Mouse (Mus musculus): ENCODE measurements at regions not wholly inside any gene's neighbourhood (a gene's known extent, or its start where the extent isn't known, plus 50 kb on each side); places are given as distances from the start of the nearest gene placed in this dataset.

DNA sequence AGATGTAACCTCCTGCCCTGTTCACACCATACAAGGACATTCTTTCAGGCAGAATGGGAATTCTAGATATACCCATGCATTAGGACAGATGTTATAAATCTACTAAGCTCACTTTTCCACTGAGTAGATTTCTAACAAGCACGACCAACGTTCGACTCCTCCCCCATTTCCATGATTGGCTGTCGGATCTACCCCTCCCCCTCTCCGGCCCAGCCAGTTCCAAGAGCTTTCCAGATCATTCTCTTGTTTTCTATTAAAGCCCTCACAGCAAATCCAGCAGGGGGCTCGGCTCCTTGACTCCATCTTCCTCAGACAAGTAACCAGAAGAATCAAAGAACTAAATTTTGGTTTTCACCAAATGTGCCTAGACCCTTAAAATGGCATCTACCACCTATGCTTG, 146.5 kb upstream of the Plxnc1 start:
- Histone ChIP-seq H3K4me1 (ENCODE audit: control insufficient read depth, insufficient read depth, low read length) (no peaks in the 10 kb centered on the region; the same call in 1 of the 2 replicates), H3K4me3 (replicated peaks; ENCODE audit: control insufficient read depth, low read depth, low read length) (no peak overlapping the region), H3K27ac (ENCODE audit: control insufficient read depth, insufficient read depth, low read depth, low read length, poor library complexity) (no peak overlapping the region)
- TF ChIP-seq POLR2A (IDR thresholded peaks at IDR 0.05; ENCODE audit: borderline replicate concordance, control insufficient read depth, low read depth, low read length) (no peak), CTCF (IDR thresholded peaks at IDR 0.05; ENCODE audit: control insufficient read depth, insufficient read depth, low read length) (no peak)
- 61% methylated on average over 6 of the region's 6 CpGs for WGBS

- TF ChIP-seq POLR2A (IDR thresholded peaks at IDR 0.05; ENCODE audit: borderline replicate concordance, control insufficient read depth, low read depth, low read length) (no peak), CTCF (IDR thresholded peaks at IDR 0.05; ENCODE audit: control insufficient read depth, insufficient read depth, low read length) (no peak)
- WGBS, result 73% methylated on average over 4 of the region's 4 CpGs
- Histone ChIP-seq H3K4me1 (ENCODE audit: control insufficient read depth, insufficient read depth, low read length) (no peaks in the 10 kb centered on the region; the same call in 1 of the 2 replicates), H3K27ac (ENCODE audit: control insufficient read depth, insufficient read depth, low read depth, low read length, poor library complexity) (no peak overlapping the region), H3K4me3 (replicated peaks; ENCODE audit: control insufficient read depth, low read depth, low read length) (no peak overlapping the region)
Observed at GRCm38 (mm10) chr10:95090641-95091040, 146.0 kb upstream of the Plxnc1 start.

GRCm38 (mm10) chr10:95090035-95090434, 145.4 kb upstream of the Plxnc1 start:
- 82% methylated on average over 9 of the region's 9 CpGs for WGBS
- H3K4me3 ChIP-seq (replicated peaks; ENCODE audit: control insufficient read depth, low read depth, low read length), result no peak overlapping the region
- no peak overlapping the region for H3K27ac ChIP-seq (ENCODE audit: control insufficient read depth, insufficient read depth, low read depth, low read length, poor library complexity)
- H3K4me1 ChIP-seq (ENCODE audit: control insufficient read depth, insufficient read depth, low read length), result no peaks in the 10 kb centered on the region; the same call in 1 of the 2 replicates
- TF ChIP-seq POLR2A (IDR thresholded peaks at IDR 0.05; ENCODE audit: borderline replicate concordance, control insufficient read depth, low read depth, low read length), result no peak
- TF ChIP-seq CTCF (IDR thresholded peaks at IDR 0.05; ENCODE audit: control insufficient read depth, insufficient read depth, low read length), result no peak

GRCm38 (mm10) chr10:95087864-95088570, 143.4 kb upstream of the Plxnc1 start:
- no peaks in the 10 kb centered on the region; the same call in 1 of the 2 replicates for H3K4me1 ChIP-seq (ENCODE audit: control insufficient read depth, insufficient read depth, low read length)
- no peak overlapping the region for H3K27ac ChIP-seq (ENCODE audit: control insufficient read depth, insufficient read depth, low read depth, low read length, poor library complexity)
- no peak for TF ChIP-seq POLR2A (IDR thresholded peaks at IDR 0.05; ENCODE audit: borderline replicate concordance, control insufficient read depth, low read depth, low read length)
- TF ChIP-seq CTCF (IDR thresholded peaks at IDR 0.05; ENCODE audit: control insufficient read depth, insufficient read depth, low read length), result peak; percentile 55
- WGBS, result 41% methylated on average over 13 of the region's 13 CpGs
- no peak overlapping the region for H3K4me3 ChIP-seq (replicated peaks; ENCODE audit: control insufficient read depth, low read depth, low read length)

DNA sequence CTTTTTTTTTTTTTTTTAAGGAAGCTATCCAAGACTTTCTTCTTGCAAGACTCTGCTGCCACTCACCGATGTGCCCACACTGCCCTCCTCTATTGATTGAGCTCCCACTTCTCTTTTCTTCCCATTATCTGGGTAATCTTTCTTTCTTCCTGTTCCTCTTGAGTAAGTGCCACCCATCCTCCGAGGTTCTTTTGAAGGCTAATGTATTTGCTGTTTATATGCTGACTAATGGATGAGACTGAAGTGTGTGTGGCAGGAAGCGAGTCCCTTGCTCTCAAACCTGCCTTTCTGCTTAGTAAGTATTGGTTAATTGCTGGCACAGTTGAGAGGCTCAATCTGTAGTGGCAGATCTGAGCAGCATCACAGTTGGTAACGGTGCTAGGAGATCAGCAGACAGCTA, 142.1 kb upstream of the Plxnc1 start:
- WGBS, result 2% methylated on average over 4 of the region's 4 CpGs

GRCm38 (mm10) chr10:95085688-95086268, 141.1 kb upstream of the Plxnc1 start:
- no peak overlapping the region for H3K27ac ChIP-seq (ENCODE audit: control insufficient read depth, insufficient read depth, low read depth, low read length, poor library complexity)
- WGBS, result 66% methylated on average over 8 of the region's 8 CpGs
- TF ChIP-seq CTCF (IDR thresholded peaks at IDR 0.05; ENCODE audit: control insufficient read depth, insufficient read depth, low read length), result no peak
- TF ChIP-seq POLR2A (IDR thresholded peaks at IDR 0.05; ENCODE audit: borderline replicate concordance, control insufficient read depth, low read depth, low read length), result no peak
- no peaks in the 10 kb centered on the region; the same call in 1 of the 2 replicates for H3K4me1 ChIP-seq (ENCODE audit: control insufficient read depth, insufficient read depth, low read length)
- no peak overlapping the region for H3K4me3 ChIP-seq (replicated peaks; ENCODE audit: control insufficient read depth, low read depth, low read length)

More for the DNA sequence above, 142.1 kb upstream of the Plxnc1 start:
- Histone ChIP-seq H3K4me1 (ENCODE audit: control insufficient read depth, insufficient read depth, low read length) (no peaks in the 10 kb centered on the region; the same call in 1 of the 2 replicates), H3K4me3 (replicated peaks; ENCODE audit: control insufficient read depth, low read depth, low read length) (no peak overlapping the region), H3K27ac (ENCODE audit: control insufficient read depth, insufficient read depth, low read depth, low read length, poor library complexity) (no peak overlapping the region)
- TF ChIP-seq POLR2A (IDR thresholded peaks at IDR 0.05; ENCODE audit: borderline replicate concordance, control insufficient read depth, low read depth, low read length) (no peak), CTCF (IDR thresholded peaks at IDR 0.05; ENCODE audit: control insufficient read depth, insufficient read depth, low read length) (no peak)

DNA sequence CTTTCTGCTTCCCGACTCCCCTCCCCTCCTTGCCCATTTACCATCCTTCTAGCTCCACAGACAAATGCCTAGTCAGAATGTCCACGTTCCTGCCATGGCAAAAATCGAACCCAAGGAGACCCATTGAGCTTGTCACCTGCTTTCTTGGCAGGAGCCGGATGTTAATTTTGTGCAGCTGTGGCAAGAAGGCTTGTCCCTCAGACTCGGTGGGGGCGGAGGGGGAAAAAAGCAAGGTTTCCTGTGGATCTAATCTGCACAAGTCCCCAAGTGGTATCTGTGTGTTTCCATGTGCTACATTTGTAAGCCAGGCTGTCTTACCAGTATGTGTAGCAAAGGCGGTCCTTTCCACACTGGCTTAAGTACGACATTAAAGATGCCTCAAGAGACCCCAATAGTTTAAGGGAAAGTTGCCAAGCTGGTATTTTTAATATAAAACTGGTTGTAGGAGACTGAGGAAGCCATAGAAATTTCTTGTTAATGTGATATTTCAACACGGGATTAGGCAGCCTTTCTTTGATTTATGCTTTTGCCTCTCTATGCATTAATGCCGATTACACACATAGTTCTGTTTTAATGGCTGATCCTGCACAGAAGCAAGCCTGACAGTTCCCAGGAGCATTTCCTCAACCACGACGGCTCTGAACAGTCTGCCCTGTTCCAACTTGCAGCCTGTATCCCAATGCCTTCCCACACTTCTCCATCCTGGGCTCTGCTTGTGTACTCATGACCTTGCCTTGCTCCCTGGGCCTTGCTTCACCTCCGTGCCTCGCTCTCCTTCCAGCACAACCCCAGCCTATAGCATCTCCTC, 138.9 kb upstream of the Plxnc1 start:
- Histone ChIP-seq H3K4me1 (ENCODE audit: control insufficient read depth, insufficient read depth, low read length) (no peaks in the 10 kb centered on the region; the same call in 1 of the 2 replicates), H3K27ac (ENCODE audit: control insufficient read depth, insufficient read depth, low read depth, low read length, poor library complexity) (no peak overlapping the region), H3K4me3 (replicated peaks; ENCODE audit: control insufficient read depth, low read depth, low read length) (no peak overlapping the region)
- TF ChIP-seq POLR2A (IDR thresholded peaks at IDR 0.05; ENCODE audit: borderline replicate concordance, control insufficient read depth, low read depth, low read length) (no peak), CTCF (IDR thresholded peaks at IDR 0.05; ENCODE audit: control insufficient read depth, insufficient read depth, low read length) (no peak)
- WGBS, result 56% methylated on average over 14 of the region's 14 CpGs

DNA sequence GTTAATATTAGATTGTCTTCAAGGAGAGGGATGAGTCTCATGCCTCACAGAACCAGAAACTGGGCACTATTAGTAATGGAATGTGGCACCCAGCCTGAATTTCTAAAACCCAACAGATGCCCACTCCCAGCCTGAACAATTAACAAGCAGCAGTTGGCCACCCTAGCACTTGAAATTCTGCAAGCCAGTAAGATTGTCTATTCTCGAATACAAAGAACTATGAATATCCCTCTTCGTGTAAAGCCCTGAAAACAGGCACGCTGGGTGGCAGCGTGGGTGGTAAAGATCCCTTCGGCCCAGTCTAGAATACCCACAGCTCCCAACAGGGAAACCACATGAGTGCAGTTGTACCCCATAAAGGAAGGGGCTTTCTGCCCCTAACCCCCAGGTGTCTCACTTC, 138.0 kb upstream of the Plxnc1 start:
- Histone ChIP-seq H3K4me3 (replicated peaks; ENCODE audit: control insufficient read depth, low read depth, low read length) (no peak overlapping the region), H3K27ac (ENCODE audit: control insufficient read depth, insufficient read depth, low read depth, low read length, poor library complexity) (no peak overlapping the region), H3K4me1 (ENCODE audit: control insufficient read depth, insufficient read depth, low read length) (no peaks in the 10 kb centered on the region; the same call in 1 of the 2 replicates)
- WGBS, result 80% methylated on average over 5 of the region's 5 CpGs
- no peak for TF ChIP-seq CTCF (IDR thresholded peaks at IDR 0.05; ENCODE audit: control insufficient read depth, insufficient read depth, low read length)
- no peak for TF ChIP-seq POLR2A (IDR thresholded peaks at IDR 0.05; ENCODE audit: borderline replicate concordance, control insufficient read depth, low read depth, low read length)

Measured in bone marrow, adult 2 months (tissue).